Mouse (Mus musculus): ENCODE results near the gene Msi2.

Gene Msi2

GRCm38 (mm10) chr11:88430292-88430691, 288.0 kb downstream of the Msi2 start:
- DNase-seq: no peak

DNA sequence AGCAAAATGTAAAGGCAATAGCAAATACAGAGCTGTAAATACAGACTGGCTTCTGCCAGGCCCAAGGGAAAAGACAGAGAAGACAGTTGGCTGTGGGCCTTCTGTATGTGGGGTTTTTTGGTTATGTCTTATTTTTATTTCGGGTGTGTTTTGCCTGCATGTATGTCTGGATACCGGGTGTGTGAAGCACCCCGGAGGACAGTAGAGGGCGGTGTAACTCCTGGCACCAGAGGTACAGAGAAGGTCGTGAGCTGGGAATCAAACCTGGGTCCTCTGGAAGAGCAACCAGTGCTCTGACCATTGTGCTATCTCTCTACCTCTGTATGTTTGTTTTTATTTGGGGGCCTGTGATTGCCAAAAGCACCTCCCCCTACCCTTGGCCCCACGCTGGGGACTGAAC, 288.6 kb downstream of the Msi2 start:
- DNase-seq: no peak

DNA sequence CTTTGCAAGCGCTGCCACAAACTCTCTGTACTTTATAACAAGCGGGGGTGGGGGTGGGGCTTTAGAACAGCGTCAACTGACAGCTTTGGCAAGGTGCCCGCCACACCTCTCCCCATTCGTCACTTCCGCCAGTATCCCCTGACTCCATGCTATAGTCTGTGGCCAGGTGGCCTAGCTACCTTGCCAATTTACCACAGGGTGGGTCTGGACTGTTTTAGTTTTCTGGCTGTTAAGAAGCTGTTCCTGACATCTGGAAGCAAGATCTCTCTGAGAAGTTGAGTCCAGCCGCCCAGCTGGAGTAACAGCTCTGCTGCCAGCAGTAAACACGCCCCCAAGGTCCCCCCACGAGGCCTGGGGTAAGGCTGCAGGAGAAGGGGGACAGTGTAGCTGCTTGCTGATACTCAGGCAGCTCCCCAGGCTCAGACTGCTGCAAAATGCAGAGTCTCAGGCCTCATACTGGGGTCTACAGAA, 292.6 kb downstream of the Msi2 start:
- no peak for DNase-seq

GRCm38 (mm10) chr11:88424034-88424767, 294.1 kb downstream of the Msi2 start:
- no peak for DNase-seq

- DNase-seq: no peak
Observed at GRCm38 (mm10) chr11:88421057-88421578, 297.2 kb downstream of the Msi2 start.

DNA sequence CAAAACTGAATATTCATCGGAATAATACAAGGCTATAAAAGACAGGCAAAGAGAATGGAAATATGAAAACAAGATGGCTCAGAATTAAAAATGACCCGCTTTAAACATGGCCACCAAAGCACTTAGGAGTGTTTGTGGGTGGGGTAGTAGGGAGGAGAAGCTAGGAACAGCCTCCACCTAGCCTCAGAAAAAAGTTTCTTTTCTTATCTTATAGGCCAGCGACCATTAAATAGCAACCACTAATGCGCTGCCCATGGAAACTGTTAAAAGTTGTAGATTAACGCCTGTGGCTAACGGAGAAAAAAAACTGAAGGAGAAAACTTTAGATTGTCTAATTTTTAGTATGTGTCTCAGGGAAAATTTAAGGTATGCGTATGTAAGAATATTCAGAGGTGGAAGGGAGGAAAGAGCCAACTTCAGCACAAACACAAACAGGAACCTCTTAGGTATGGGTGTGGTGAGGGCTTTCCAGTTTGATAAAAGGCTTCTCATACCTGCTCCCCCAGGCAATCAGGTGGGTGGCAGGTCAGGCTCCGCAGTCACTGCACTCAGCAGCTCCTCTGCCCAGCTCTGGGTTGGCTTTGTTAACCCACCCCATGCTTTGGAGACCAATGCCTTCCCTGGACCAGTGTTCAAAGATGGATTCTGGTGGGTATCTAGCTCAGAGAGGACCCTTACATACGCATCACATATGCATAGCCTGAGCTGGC, 298.5 kb downstream of the Msi2 start:
- no peak for DNase-seq

DNA sequence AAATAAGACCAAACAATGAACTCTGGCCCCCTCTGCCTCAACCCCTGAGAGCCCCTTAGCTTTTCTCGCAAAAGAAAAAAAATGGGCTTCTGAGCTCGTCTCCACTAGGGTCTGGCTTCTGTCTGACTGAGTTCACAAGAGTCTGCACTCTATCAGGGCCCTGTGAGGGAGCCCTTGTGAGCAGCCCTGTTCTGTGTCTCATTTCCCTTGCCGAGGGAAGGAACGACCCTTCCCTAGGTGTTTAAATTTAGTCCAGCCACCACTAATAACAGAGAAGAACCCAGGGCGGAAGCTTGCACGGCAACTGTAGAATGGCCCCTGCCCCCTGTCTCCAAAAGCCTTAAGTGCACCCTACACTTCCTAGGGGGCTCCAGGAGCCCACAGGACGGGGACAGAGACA, 299.2 kb downstream of the Msi2 start:
- DNase-seq: no peak

GRCm38 (mm10) chr11:88414157-88414870, 304.0 kb downstream of the Msi2 start:
- DNase-seq: no peak

DNA sequence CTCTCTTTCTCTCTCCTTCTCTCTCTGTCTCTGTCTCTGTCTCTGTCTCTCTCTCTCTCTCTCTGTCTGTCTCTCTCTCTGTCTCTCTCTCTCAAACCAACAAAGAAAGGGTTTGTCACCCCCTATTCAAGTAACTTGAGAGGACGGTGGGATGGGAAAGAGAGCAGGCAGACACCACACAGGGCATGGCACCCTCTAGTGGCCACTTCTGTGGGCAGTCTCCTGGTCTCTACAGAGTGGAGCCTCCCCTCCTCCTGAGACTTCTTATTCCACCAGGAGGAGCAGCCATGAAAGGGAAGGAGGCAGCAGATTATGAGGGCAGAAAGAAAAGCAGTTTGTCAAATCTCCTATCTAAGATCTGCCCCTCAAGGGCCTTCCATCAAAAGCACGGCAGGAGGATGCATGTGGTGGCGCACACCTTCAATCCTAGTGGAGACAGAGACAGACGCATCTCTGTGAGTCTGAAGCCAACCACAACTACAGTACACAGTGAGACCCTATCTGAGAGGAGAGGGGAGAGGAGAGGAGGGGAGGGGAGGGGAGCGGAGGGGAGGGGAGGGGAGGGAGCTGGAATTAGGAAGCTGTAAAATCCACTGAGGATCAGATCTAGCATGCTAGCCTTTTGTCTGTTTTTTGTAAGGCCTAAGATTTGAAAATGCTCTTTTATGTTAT, 305.8 kb downstream of the Msi2 start:
- peak; percentile 49 for DNase-seq

- DNase-seq: no peak
Observed at GRCm38 (mm10) chr11:88408305-88408704, 310.0 kb downstream of the Msi2 start.

DNA sequence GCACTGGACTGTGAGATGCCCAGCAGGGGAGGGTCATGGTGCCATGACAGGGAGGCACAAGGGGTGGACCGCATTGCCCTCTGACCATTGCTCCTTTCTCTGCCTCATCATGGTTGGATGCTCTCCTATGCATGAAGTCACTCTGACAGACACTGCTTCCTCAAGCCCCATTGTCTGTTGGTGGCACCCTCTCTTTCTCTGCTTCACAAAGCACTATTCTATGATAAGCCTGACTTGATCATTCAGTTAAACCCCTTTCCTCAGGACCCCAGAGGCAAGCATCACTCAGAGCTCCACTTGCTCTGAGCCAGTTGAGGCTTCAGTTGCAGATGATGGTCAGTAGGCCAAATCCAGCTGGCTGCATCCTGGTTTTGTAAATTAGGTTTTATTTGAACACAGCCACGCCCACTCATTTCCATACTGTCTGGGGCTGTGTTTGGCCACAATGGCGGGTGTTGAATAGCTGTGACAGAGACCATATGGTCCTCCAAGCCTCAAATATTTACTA, 311.9 kb downstream of the Msi2 start:
- no peak for DNase-seq

DNA sequence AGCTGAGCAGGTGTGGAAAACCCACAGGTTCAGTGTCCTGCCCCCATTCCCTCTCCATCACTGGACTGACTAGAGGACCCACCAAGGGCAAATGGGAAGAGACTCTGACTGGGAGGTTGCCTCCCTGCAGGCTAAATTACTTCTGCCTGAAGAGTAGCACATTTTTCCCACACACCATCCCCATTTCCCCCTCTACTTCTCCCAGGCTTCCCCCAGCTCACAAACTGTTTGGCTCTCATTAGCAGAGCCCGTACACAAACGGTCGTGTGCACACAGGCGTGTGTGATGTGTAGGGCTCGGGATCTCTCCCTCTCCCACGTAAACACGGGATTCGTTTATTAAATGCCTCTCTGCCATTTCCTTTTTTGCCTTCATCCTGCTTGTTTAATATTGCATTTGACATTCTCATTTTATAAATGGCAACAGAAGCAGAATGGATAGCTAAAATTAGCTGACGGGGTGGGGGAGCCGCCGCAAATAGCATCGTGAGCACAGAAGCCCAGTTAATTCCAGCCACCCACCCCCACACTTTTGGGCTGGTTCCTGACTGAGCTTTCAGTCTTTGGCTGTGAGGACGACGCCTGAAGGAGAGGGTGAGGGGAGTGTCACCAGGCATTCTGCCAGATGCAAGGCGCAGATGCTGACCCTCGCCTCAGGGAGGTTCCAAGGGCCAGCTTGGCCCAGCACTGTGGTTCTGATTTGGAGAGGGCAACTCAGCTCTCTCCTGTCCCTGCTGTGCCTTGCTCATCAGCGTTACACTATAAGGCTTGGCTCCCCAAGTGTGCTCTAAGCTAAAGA, 313.3 kb downstream of the Msi2 start:
- DNase-seq: peak; percentile 79

DNA sequence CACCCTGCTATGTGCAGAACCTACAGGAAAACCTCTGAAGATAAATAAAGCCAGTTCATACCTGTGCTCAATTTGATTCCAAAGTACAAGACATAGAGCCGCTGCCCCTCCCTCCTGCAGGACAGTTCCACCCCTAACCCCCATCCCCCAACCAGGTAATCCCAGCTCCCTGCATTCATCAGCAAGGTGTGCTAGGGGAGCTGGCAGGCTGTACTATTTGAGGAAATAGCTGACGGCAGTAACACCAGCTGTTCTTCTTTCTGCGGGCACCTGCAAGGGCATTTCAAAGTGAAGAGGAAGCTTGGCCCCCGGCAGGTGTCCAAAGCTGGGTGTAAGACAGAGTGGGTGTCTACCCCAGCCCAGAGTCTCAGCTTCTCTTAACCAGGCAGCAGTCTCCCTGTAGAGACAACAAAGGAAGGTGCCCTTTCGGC, 314.1 kb downstream of the Msi2 start:
- no peak for DNase-seq

DNA sequence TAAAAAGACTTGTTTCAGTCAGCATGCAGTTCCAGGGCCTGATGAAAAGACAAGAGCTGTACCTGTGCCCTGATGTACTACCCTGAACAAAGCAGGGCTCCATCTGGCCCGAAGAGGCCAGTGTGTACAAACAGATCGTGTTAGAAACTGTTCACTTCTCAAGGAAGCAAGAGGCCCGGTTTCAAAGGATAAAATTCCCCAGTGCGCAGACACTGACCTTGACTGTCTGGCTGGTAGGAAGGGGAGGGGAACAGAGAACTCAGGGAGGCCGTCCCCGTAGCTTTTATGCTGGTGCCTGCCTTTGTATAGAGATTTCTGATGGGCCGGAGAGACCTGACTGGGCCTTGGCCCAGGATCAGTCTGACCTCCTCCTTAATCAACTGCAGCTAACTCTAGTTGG, 316.0 kb downstream of the Msi2 start:
- no peak for DNase-seq

GRCm38 (mm10) chr11:88401333-88401732, 317.0 kb downstream of the Msi2 start:
- no peak for DNase-seq

GRCm38 (mm10) chr11:88400926-88401325, 317.4 kb downstream of the Msi2 start:
- DNase-seq: no peak

- DNase-seq: no peak
Observed at GRCm38 (mm10) chr11:88400235-88400634, 318.1 kb downstream of the Msi2 start.

DNA sequence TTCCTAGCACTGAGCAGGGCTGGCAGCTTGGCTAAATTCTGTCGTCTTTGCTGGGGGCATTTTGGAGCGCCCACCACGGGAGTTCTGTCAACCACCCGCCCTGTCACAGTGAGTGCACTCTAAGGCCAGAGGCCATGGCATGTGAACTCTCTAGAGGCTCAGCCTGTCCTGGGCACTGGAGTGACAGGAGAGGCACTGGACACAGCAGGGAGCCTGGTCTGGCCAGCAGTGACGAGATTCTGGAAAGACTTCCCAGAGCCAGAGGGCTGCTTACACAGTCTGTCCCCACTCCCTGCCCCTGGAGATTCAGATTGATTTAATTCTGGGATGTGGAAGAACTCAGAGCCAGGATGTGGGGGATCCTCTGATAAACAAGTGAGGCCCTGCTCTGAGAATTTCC, 318.9 kb downstream of the Msi2 start:
- no peak for DNase-seq

- no peak for DNase-seq
Observed at GRCm38 (mm10) chr11:88399028-88399427, 319.3 kb downstream of the Msi2 start.

- DNase-seq: no peak
Observed at GRCm38 (mm10) chr11:88395076-88395990, 323.0 kb downstream of the Msi2 start.

Data from right cerebral cortex, postnatal 25 days (tissue).